Mouse (Mus musculus): ENCODE data around the gene Olfr844.

GRCm38 (mm10) chr9:19336157-19336556 lies 20.0 kb downstream of the Olfr844 start, which contains the start of gene Olfr845:
- TF ChIP-seq POLR2A (IDR thresholded peaks at IDR 0.05; ENCODE audit: insufficient read length, low read depth) (no peak), USF1 (IDR thresholded peaks at IDR 0.05; ENCODE audit: low read depth) (no peak), MYOD1 (IDR thresholded peaks at IDR 0.05; ENCODE audit: control insufficient read depth in 1 of 3, insufficient read length in 2 of 3, low read depth in 2 of 3) (no peak), MYOG (IDR thresholded peaks at IDR 0.05; ENCODE audit: control insufficient read depth in 1 of 3, insufficient read depth in 1 of 3, insufficient read length in 2 of 3, low read depth in 2 of 3) (no peak)
